Mouse (Mus musculus) MEL (cell line): ENCODE data around the gene Lsr.
"Not testable (repeated sequence)": the region's sequence is repeated elsewhere in the genome, so short reads cannot be mapped to it uniquely, and the experiment has no call there.

Experiments used
- CTCF ChIP-seq, 3 experiments: IDR thresholded peaks in 2 of 3; conservative IDR thresholded peaks in 1 of 3; 2 replicates each; pipeline ENCODE4 v1.5.1; 2011 to 2012; ENCODE audit warnings: low read length in 3 of 3, low read depth in 2 of 3, mild to moderate bottlenecking in 2 of 3, improper control_type of control experiment in 1 of 3, inconsistent platforms in 1 of 3, mixed read lengths in 1 of 3, moderate library complexity in 1 of 3; ENCODE audit not compliant: control insufficient read depth in 1 of 3, insufficient read depth in 1 of 3, poor library complexity in 1 of 3, severe bottlenecking in 1 of 3
- E2F4 ChIP-seq: IDR thresholded peaks from 2 replicates; pipeline ENCODE4 v1.6.1; 2011; ENCODE audit warnings: low read depth, low read length, improper control_type of control experiment, borderline replicate concordance
- EP300 ChIP-seq, 2 experiments: IDR thresholded peaks; 2 replicates each; pipeline ENCODE4 v1.6.1; 2011; ENCODE audit warnings: improper control_type of control experiment in 2 of 2, low read length in 2 of 2, low read depth in 1 of 2, mild to moderate bottlenecking in 1 of 2
- HCFC1 ChIP-seq: IDR thresholded peaks from 2 replicates; pipeline ENCODE4 v1.6.1; 2012; ENCODE audit warnings: low read depth, mild to moderate bottlenecking, inconsistent platforms, low read length, improper control_type of control experiment, moderate library complexity
- TAL1 ChIP-seq: IDR thresholded peaks from 2 replicates; pipeline ENCODE4 v1.6.1; 2012; ENCODE audit warnings: mild to moderate bottlenecking, inconsistent platforms, low read length, moderate library complexity, mixed read lengths

DNA sequence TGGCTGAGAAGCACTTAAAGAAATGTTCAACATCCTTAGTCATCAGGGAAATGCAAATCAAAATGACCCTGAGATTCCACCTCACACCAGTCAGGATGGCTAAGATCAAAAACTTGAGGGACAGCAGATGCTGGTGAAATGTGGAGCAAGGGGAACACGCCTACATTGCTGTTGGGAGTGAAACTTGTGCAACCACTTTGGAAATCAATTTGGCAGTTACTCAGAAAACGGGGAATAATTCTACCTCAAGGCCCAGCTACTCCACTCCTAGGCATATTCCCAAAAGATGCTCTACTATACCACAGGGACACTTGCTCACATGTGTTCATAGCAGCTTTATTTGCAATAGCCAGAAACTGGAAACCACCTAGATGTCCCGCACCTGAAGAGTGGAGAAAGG lies 23.4 kb downstream of the Lsr start:
- not testable (repeated sequence) for TF ChIP-seq E2F4; TAL1; EP300 (IDR thresholded peaks at IDR 0.05; ENCODE audit: low read depth in 1 of 2, low read length in 2 of 2); HCFC1; CTCF (IDR thresholded peaks at IDR 0.05 in 2 of 3, conservative IDR thresholded peaks at IDR 0.05 in 1 of 3; ENCODE audit: control insufficient read depth in 1 of 3, insufficient read depth in 1 of 3, low read depth in 2 of 3, low read length in 3 of 3, poor library complexity in 1 of 3, severe bottlenecking in 1 of 3)
